Mouse (Mus musculus) forebrain, embryonic 16.5 days (tissue): ENCODE data around the gene Cd320. TPM values are rescaled to one million over a fixed set of nuclear protein-coding genes. Genes with fewer than 3 reads are reported as not detected.

Source experiments
- microRNA-seq: library from miRNA; unstranded; fragments of <30 nt; microRNA quantifications from one replicate; pipeline ENCODE4, GENCODE M21; 2017
- polyA plus RNA-seq: library from polyadenylated mRNA; unstranded; fragments of >200 nt; fragmentation: Nextera tagmentation; extraction: Ambion mirVana; gene quantifications from 2 replicates; pipeline ENCODE4 v1.2.1, GENCODE M21; 2015

Cd320 gene
- polyA plus RNA-seq, 1 experiment from 2014 or later: 62.0 TPM

Small RNA genes within 50 kb of the gene (microRNA-seq; reads per million reads assigned to microRNA genes)
- not detected for gene Gm27740

Other genes starting within 250 kb of the Cd320 start
- 49.0 and 58.2 TPM in 2 replicates for gene Zfp414, start 214.0 kb upstream of the Cd320 start, polyA plus RNA-seq
- 0.52 TPM in 1 of 2 replicates, not detected in the other for gene Pram1, start 205.0 kb upstream of the Cd320 start, polyA plus RNA-seq
- gene Hnrnpm, start 156.2 kb upstream of the Cd320 start, polyA plus RNA-seq: 255 and 258 TPM in 2 replicates
- gene March2, start 124.4 kb upstream of the Cd320 start, polyA plus RNA-seq: 73.0 and 77.8 TPM in 2 replicates
- gene Rab11b, start 82.6 kb upstream of the Cd320 start, polyA plus RNA-seq: 411 and 469 TPM in 2 replicates
- 15.5 and 16.2 TPM in 2 replicates for gene Angptl4, start 61.3 kb upstream of the Cd320 start, polyA plus RNA-seq
- gene Kank3, start 32.6 kb upstream of the Cd320 start, polyA plus RNA-seq: 40.5 and 45.4 TPM in 2 replicates
- gene Rps28, start 18.5 kb upstream of the Cd320 start, polyA plus RNA-seq: 480 and 560 TPM in 2 replicates
- 386 and 402 TPM in 2 replicates for gene Ndufa7, start 18.5 kb upstream of the Cd320 start, polyA plus RNA-seq
- gene Gm7029, start 30.7 kb downstream of the Cd320 start, polyA plus RNA-seq: not detected in 2 replicates
- 3.7 and 4.6 TPM in 2 replicates for gene Kifc1, start 47.6 kb downstream of the Cd320 start, polyA plus RNA-seq
- 0.32 and 0.54 TPM in 2 replicates for gene Platr17, start 62.0 kb downstream of the Cd320 start, polyA plus RNA-seq
- 61.5 and 63.1 TPM in 2 replicates for gene Daxx, start 66.3 kb downstream of the Cd320 start, polyA plus RNA-seq
- gene Tapbp, start 72.8 kb downstream of the Cd320 start, polyA plus RNA-seq: 13.7 and 15.4 TPM in 2 replicates
- 17.1 and 17.2 TPM in 2 replicates for gene Zbtb22, start 72.8 kb downstream of the Cd320 start, polyA plus RNA-seq
- 40.8 and 52.3 TPM in 2 replicates for gene Rgl2, start 86.5 kb downstream of the Cd320 start, polyA plus RNA-seq
- 182 and 196 TPM in 2 replicates for gene Pfdn6, start 97.3 kb downstream of the Cd320 start, polyA plus RNA-seq
- gene Wdr46, start 97.6 kb downstream of the Cd320 start, polyA plus RNA-seq: 26.1 and 29.4 TPM in 2 replicates
- gene B3galt4, start 108.4 kb downstream of the Cd320 start, polyA plus RNA-seq: 10.0 and 13.2 TPM in 2 replicates
- 79.5 and 81.0 TPM in 2 replicates for gene Vps52, start 112.7 kb downstream of the Cd320 start, polyA plus RNA-seq
- 811 and 837 TPM in 2 replicates for gene Rps18, start 112.9 kb downstream of the Cd320 start, polyA plus RNA-seq
- gene H2-K1, start 157.3 kb downstream of the Cd320 start, polyA plus RNA-seq: 9.4 and 9.9 TPM in 2 replicates
- 16.0 and 20.4 TPM in 2 replicates for gene Ring1, start 181.6 kb downstream of the Cd320 start, polyA plus RNA-seq
- gene H2-Ke6, start 185.0 kb downstream of the Cd320 start, polyA plus RNA-seq: 63.9 and 65.4 TPM in 2 replicates
- 148 and 157 TPM in 2 replicates for gene Slc39a7, start 188.6 kb downstream of the Cd320 start, polyA plus RNA-seq
- 55.6 and 60.2 TPM in 2 replicates for gene Rxrb, start 188.7 kb downstream of the Cd320 start, polyA plus RNA-seq
- gene Col11a2, start 196.3 kb downstream of the Cd320 start, polyA plus RNA-seq: 2.3 and 4.0 TPM in 2 replicates
- gene H2-Oa, start 249.2 kb downstream of the Cd320 start, polyA plus RNA-seq: 0.22 and 0.28 TPM in 2 replicates